Mouse (Mus musculus) heart, embryonic 14.5 days (tissue): ENCODE results near the gene Dtl. TPM values are rescaled to one million over a fixed set of nuclear protein-coding genes. Genes with fewer than 3 reads are reported as not detected.

ENCODE experiments used
- ATAC-seq: fragments of 200-750 bp; cut with Nextera tagmentation; 2 replicates; pipeline ENCODE4 v1.8.0; 2017; ENCODE audit warnings: low read depth, moderate TSS enrichment; ENCODE audit not compliant: insufficient number of reproducible peaks, insufficient read depth, low FRiP score
- H3K27ac ChIP-seq, 2 experiments: fragments of 200-500 bp in 1 of 2; fragments of 300-500 bp in 1 of 2; sonication (generic) in 1 of 2; replicated peaks in 1 of 2; 2 replicates each; pipeline ENCODE4 v1.5.1; 2012 to 2014; ENCODE audit warnings: low read depth in 2 of 2, low read length in 2 of 2, control low read depth in 1 of 2, mild to moderate bottlenecking in 1 of 2, mixed read lengths in 1 of 2; ENCODE audit not compliant: control insufficient read depth in 1 of 2, insufficient read depth in 1 of 2
- H3K27me3 ChIP-seq: fragments of 300-500 bp; sonication (generic); 2 replicates; pipeline ENCODE4 v1.6.1; 2014; ENCODE audit warnings: mild to moderate bottlenecking, low read length, control low read depth; ENCODE audit not compliant: control insufficient read depth, insufficient read depth
- H3K36me3 ChIP-seq: fragments of 300-500 bp; sonication (generic); 2 replicates; pipeline ENCODE4 v1.6.1; 2014; ENCODE audit warnings: mild to moderate bottlenecking, control low read depth, low read length, mixed read lengths; ENCODE audit not compliant: control insufficient read depth, insufficient read depth
- H3K4me1 ChIP-seq, 2 experiments: fragments of 200-500 bp in 1 of 2; fragments of 300-500 bp in 1 of 2; sonication (generic) in 1 of 2; 2 replicates each; pipeline ENCODE4 v1.6.1; 2012 to 2014; ENCODE audit warnings: low read length in 2 of 2, control low read depth in 1 of 2, mixed read lengths in 1 of 2; ENCODE audit not compliant: control insufficient read depth in 2 of 2, insufficient read depth in 2 of 2
- H3K4me2 ChIP-seq: fragments of 300-500 bp; sonication (generic); 2 replicates; pipeline ENCODE4 v1.6.1; 2014; ENCODE audit warnings: mild to moderate bottlenecking, low read length
- H3K4me3 ChIP-seq, 2 experiments: fragments of 200-500 bp in 1 of 2; fragments of 300-500 bp in 1 of 2; sonication (generic) in 1 of 2; 2 replicates each; pipeline ENCODE4 v1.5.1; 2012 to 2014; ENCODE audit warnings: low read length in 2 of 2, mild to moderate bottlenecking in 2 of 2, control low read depth in 1 of 2, low read depth in 1 of 2, moderate library complexity in 1 of 2; ENCODE audit not compliant: control insufficient read depth in 1 of 2, insufficient read depth in 1 of 2
- H3K9ac ChIP-seq: fragments of 300-500 bp; sonication (generic); 2 replicates; pipeline ENCODE4 v1.6.1; 2014; ENCODE audit warnings: mild to moderate bottlenecking, low read length
- H3K9me3 ChIP-seq: fragments of 300-500 bp; sonication (generic); 2 replicates; pipeline ENCODE4 v1.6.1; 2016; ENCODE audit warnings: low read length, control low read depth; ENCODE audit not compliant: control insufficient read depth
- WGBS: fragments of 180-500 bp; shearing (Covaris S2); extraction: QIAGEN DNeasy Blood & Tissue Kit; methylation state at CpG from one replicate; pipeline ENCODE4 v1.1.7; 2014; 5-methylcytosine and 5-hydroxymethylcytosine counted together
- polyA plus RNA-seq: library from polyadenylated mRNA; unstranded; fragments of >200 nt; fragmentation: Nextera tagmentation; extraction: Ambion mirVana; gene quantifications from 2 replicates; pipeline ENCODE4 v1.2.1, GENCODE M21; 2014

The Dtl gene
- polyA plus RNA-seq, 1 experiment from 2014 or later, result 27.2 TPM

GRCm38 (mm10) chr1:191531023-191531422 lies 44.3 kb downstream of the Dtl start:
- Histone ChIP-seq H3K4me1 (peaks cover 4 to 12% of the 10 kb centered on the region in 2 experiments; a peak in 3 of 4 replicates), H3K27me3 (no peaks in the 10 kb centered on the region), H3K9ac (no peak overlapping the region), H3K27ac (no peak overlapping the region), H3K4me2 (no peak overlapping the region), H3K36me3 (peaks cover 7% of the 10 kb centered on the region; the same call in 1 of the 2 replicates), H3K4me3 (no peak overlapping the region), H3K9me3 (no peaks in the 10 kb centered on the region)
- 57% methylated on average over 1 of the region's 1 CpGs for WGBS
- no peak for ATAC-seq

GRCm38 (mm10) chr1:191529406-191529805 lies 45.9 kb downstream of the Dtl start:
- WGBS, result 78% methylated on average over 2 of the region's 2 CpGs
- Histone ChIP-seq H3K36me3 (peaks cover 7% of the 10 kb centered on the region; the same call in 1 of the 2 replicates), H3K4me3 (no peak overlapping the region), H3K4me2 (no peak overlapping the region), H3K9me3 (no peaks in the 10 kb centered on the region), H3K27me3 (no peaks in the 10 kb centered on the region), H3K27ac (no peak overlapping the region), H3K4me1 (peaks cover 4 to 12% of the 10 kb centered on the region in 2 experiments; a peak in 3 of 4 replicates), H3K9ac (no peak overlapping the region)
- ATAC-seq, result no peak

- 43% methylated on average over 4 of the region's 4 CpGs for WGBS
- Histone ChIP-seq H3K4me1 (peaks cover 4 to 12% of the 10 kb centered on the region in 2 experiments; a peak in 3 of 4 replicates), H3K9me3 (no peaks in the 10 kb centered on the region), H3K36me3 (no peaks in the 10 kb centered on the region), H3K27me3 (no peaks in the 10 kb centered on the region), H3K4me2 (no peak overlapping the region), H3K27ac (peak overlapping the region; percentile 0 to 2; a peak in 3 of 4 replicates), H3K4me3 (no peak overlapping the region), H3K9ac (no peak overlapping the region)
- no peak for ATAC-seq
These were observed 47.3 kb downstream of the Dtl start for GRCm38 (mm10) chr1:191527921-191528612.

- Histone ChIP-seq H3K27me3 (no peaks in the 10 kb centered on the region), H3K9ac (no peak overlapping the region), H3K4me3 (no peak overlapping the region), H3K4me2 (no peak overlapping the region), H3K27ac (no peak overlapping the region), H3K4me1 (peaks cover 4 to 12% of the 10 kb centered on the region in 2 experiments; a peak in 3 of 4 replicates), H3K36me3 (no peaks in the 10 kb centered on the region), H3K9me3 (no peaks in the 10 kb centered on the region)
- no peak for ATAC-seq
- 46% methylated on average over 3 of the region's 3 CpGs for WGBS
These were observed 48.3 kb downstream of the Dtl start for GRCm38 (mm10) chr1:191527089-191527488.

GRCm38 (mm10) chr1:191521395-191521794 lies 53.9 kb downstream of the Dtl start:
- H3K27me3 ChIP-seq, result no peaks in the 10 kb centered on the region
- H3K27ac ChIP-seq, result peak overlapping the region in 1 of 2 experiments; percentile 66; a peak in 1 of 4 replicates
- no peaks in the 10 kb centered on the region for H3K9me3 ChIP-seq
- no peak for ATAC-seq
- WGBS, result 53% methylated on average over 8 of the region's 8 CpGs
- no peaks in the 10 kb centered on the region for H3K36me3 ChIP-seq
- no peak overlapping the region for H3K4me3 ChIP-seq
- H3K4me1 ChIP-seq, result peaks cover 15 to 16% of the 10 kb centered on the region in 2 experiments
- no peak overlapping the region for H3K4me2 ChIP-seq
- no peak overlapping the region for H3K9ac ChIP-seq

- Histone ChIP-seq H3K9ac (no peak overlapping the region), H3K9me3 (no peaks in the 10 kb centered on the region), H3K4me1 (peaks cover 15 to 16% of the 10 kb centered on the region in 2 experiments), H3K27ac (peak overlapping the region in 1 of 2 experiments; percentile 66; a peak in 3 of 4 replicates), H3K36me3 (no peaks in the 10 kb centered on the region), H3K4me2 (peak overlapping the region; percentile 29; the same call in 1 of the 2 replicates), H3K4me3 (no peak overlapping the region), H3K27me3 (no peaks in the 10 kb centered on the region)
- ATAC-seq, result 0 out of 2 replicates have a peak, but pooled peaks have one; percentile 32
- 26% methylated on average over 10 of the region's 10 CpGs for WGBS
These were observed 54.7 kb downstream of the Dtl start for GRCm38 (mm10) chr1:191520669-191521068.

- 66% methylated on average over 7 of the region's 7 CpGs for WGBS
- ATAC-seq, result no peak; the same call in 1 of the 2 replicates
- Histone ChIP-seq H3K9ac (no peak overlapping the region), H3K27me3 (no peaks in the 10 kb centered on the region), H3K4me2 (0 out of 2 replicates have a peak overlapping the region, but pooled peaks have one; percentile 29), H3K4me3 (no peak overlapping the region), H3K27ac (peak overlapping the region in 1 of 2 experiments; percentile 66; a peak in 1 of 4 replicates), H3K4me1 (peaks cover 15 to 16% of the 10 kb centered on the region in 2 experiments), H3K36me3 (no peaks in the 10 kb centered on the region), H3K9me3 (no peaks in the 10 kb centered on the region)
These were observed 55.1 kb downstream of the Dtl start for GRCm38 (mm10) chr1:191520194-191520593.
